Mouse (Mus musculus): ENCODE results near the gene Samt4. TPM values are rescaled to one million over a fixed set of nuclear protein-coding genes. Genes with fewer than 3 reads are reported as not detected.
"Not testable (repeated sequence)": the region's sequence is repeated elsewhere in the genome, so short reads cannot be mapped to it uniquely, and the experiment has no call there.

Samt4 gene
- polyA plus RNA-seq (2015; fragmentation: Nextera tagmentation; extraction: Ambion mirVana), result not detected in 2 replicates

- DNase-seq (ENCODE audit: low spot score), result no peak
- no peak within 1 kb of the TSS for H3K4me2 ChIP-seq (ENCODE audit: low read length)
- H3K9me3 ChIP-seq (replicated peaks; ENCODE audit: low read length), result no peaks in the 10 kb centered on the region
- no peak within 1 kb of the TSS for H3K9ac ChIP-seq (ENCODE audit: low read depth, low read length)
- no peaks in the 10 kb centered on the region for H3K36me3 ChIP-seq (ENCODE audit: insufficient read depth, low read length)
- no peak within 1 kb of the TSS for H3K4me3 ChIP-seq (replicated peaks; ENCODE audit: low read depth, low read length)
- ATAC-seq (replicated peaks; ENCODE audit: low FRiP score, low read depth), result no peak
- H3K27ac ChIP-seq, result no peak within 1 kb of the TSS
- no peak for TF ChIP-seq CTCF (IDR thresholded peaks at IDR 0.05; ENCODE audit: low read depth)
- H3K27me3 ChIP-seq (ENCODE audit: insufficient read depth, low read length), result no peaks in the 10 kb centered on the region
- no peaks in the 10 kb centered on the region for H3K4me1 ChIP-seq (replicated peaks; ENCODE audit: insufficient read depth, low read length)
Observed at GRCm38 (mm10) chrX:154481702-154482101, at the start of gene Samt4. Gene Samt4 (plus strand): TSS chrX:154482002.

GRCm38 (mm10) chrX:154443696-154444095 is 38.1 kb upstream of the Samt4 start:
- H3K4me3 ChIP-seq (replicated peaks; ENCODE audit: low read depth, low read length); H3K9me3 ChIP-seq (replicated peaks; ENCODE audit: low read length); ATAC-seq (replicated peaks; ENCODE audit: low FRiP score, low read depth); H3K36me3 ChIP-seq (ENCODE audit: insufficient read depth, low read length); H3K27ac ChIP-seq; H3K4me2 ChIP-seq (ENCODE audit: low read length); DNase-seq (ENCODE audit: low spot score); H3K4me1 ChIP-seq (replicated peaks; ENCODE audit: insufficient read depth, low read length); H3K9ac ChIP-seq (ENCODE audit: low read depth, low read length); H3K27me3 ChIP-seq (ENCODE audit: insufficient read depth, low read length): not testable (repeated sequence)

- H3K36me3 ChIP-seq (ENCODE audit: insufficient read depth, low read length); ATAC-seq (replicated peaks; ENCODE audit: low FRiP score, low read depth); H3K27me3 ChIP-seq (ENCODE audit: insufficient read depth, low read length); H3K9me3 ChIP-seq (replicated peaks; ENCODE audit: low read length); DNase-seq (ENCODE audit: low spot score); H3K4me1 ChIP-seq (replicated peaks; ENCODE audit: insufficient read depth, low read length); H3K4me3 ChIP-seq (replicated peaks; ENCODE audit: low read depth, low read length); H3K4me2 ChIP-seq (ENCODE audit: low read length); H3K9ac ChIP-seq (ENCODE audit: low read depth, low read length); H3K27ac ChIP-seq: not testable (repeated sequence)
- 63% methylated on average over 3 of the region's 3 CpGs for WGBS
Observed at GRCm38 (mm10) chrX:154468386-154468785, 13.4 kb upstream of the Samt4 start.

Other genes with a start within 250 kb of the Samt4 start
- not detected in 2 replicates for gene 4930524N10Rik, start 138.6 kb upstream of the Samt4 start, polyA plus RNA-seq (2015; fragmentation: Nextera tagmentation; extraction: Ambion mirVana)
- not detected in 2 replicates for gene Samt2, start 97.4 kb downstream of the Samt4 start, polyA plus RNA-seq (2015; fragmentation: Nextera tagmentation; extraction: Ambion mirVana)